Mouse (Mus musculus) CH12.LX (cell line): ENCODE measurements at regions not wholly inside any gene's neighbourhood (a gene's known extent, or its start where the extent isn't known, plus 50 kb on each side); places are given as distances from the start of the nearest gene placed in this dataset.

Source experiments
- CTCF ChIP-seq, 2 experiments: IDR thresholded peaks in 1 of 2; conservative IDR thresholded peaks in 1 of 2; 2 replicates each; pipeline ENCODE4 v1.5.1; 2011 to 2012; ENCODE audit warnings: low read depth in 2 of 2, low read length in 2 of 2, improper control_type of control experiment in 1 of 2, inconsistent platforms in 1 of 2, mild to moderate bottlenecking in 1 of 2, moderate library complexity in 1 of 2
- E2F4 ChIP-seq: IDR thresholded peaks from 2 replicates; pipeline ENCODE4 v1.6.1; 2011; ENCODE audit warnings: low read depth, low read length, improper control_type of control experiment; ENCODE audit not compliant: insufficient replicate concordance
- ELF1 ChIP-seq: IDR thresholded peaks from 2 replicates; pipeline ENCODE4 v1.6.1; 2014; ENCODE audit warnings: low read depth, mild to moderate bottlenecking, inconsistent platforms, low read length, improper control_type of control experiment
- EP300 ChIP-seq: IDR thresholded peaks from 2 replicates; pipeline ENCODE4 v1.6.1; 2011; ENCODE audit warnings: low read length, improper control_type of control experiment
- MAX ChIP-seq: IDR thresholded peaks from 2 replicates; pipeline ENCODE4 v1.6.1; 2011; ENCODE audit warnings: low read length, improper control_type of control experiment
- MEF2A ChIP-seq: IDR thresholded peaks from 2 replicates; pipeline ENCODE4 v1.6.1; 2014; ENCODE audit warnings: low read depth, mild to moderate bottlenecking, inconsistent platforms, low read length, improper control_type of control experiment, borderline replicate concordance
- POLR2A ChIP-seq: IDR thresholded peaks from 2 replicates; pipeline ENCODE4 v1.6.1; 2011; ENCODE audit warnings: low read depth, mild to moderate bottlenecking, improper control_type of control experiment, low read length
- SIN3A ChIP-seq: IDR thresholded peaks from 2 replicates; pipeline ENCODE4 v1.6.1; 2012; ENCODE audit warnings: low read length, improper control_type of control experiment, inconsistent platforms

- no peak for TF ChIP-seq POLR2A
- no peak for TF ChIP-seq ELF1
- TF ChIP-seq MEF2A, result no peak
- no peak for TF ChIP-seq CTCF (conservative IDR thresholded peaks at IDR 0.05 in 1 of 2, IDR thresholded peaks at IDR 0.05 in 1 of 2; ENCODE audit: low read depth in 2 of 2, low read length in 2 of 2)
- TF ChIP-seq SIN3A, result no peak
- no peak for TF ChIP-seq EP300
- no peak for TF ChIP-seq MAX
- no peak for TF ChIP-seq E2F4
These were observed 136.6 kb downstream of the Mreg start for GRCm38 (mm10) chr1:72075464-72075863.
